Mouse (Mus musculus) heart, postnatal 0 days (tissue): Measurements from ENCODE around the gene Gm10024.
"Not testable (repeated sequence)": the region's sequence is repeated elsewhere in the genome, so short reads cannot be mapped to it uniquely, and the experiment has no call there.

ENCODE experiments used
- CTCF ChIP-seq: IDR thresholded peaks from 2 replicates; pipeline ENCODE4 v1.5.1; 2016; ENCODE audit warnings: antibody characterized with exemption, control low read depth, low read depth
- EP300 ChIP-seq: IDR thresholded peaks from 2 replicates; pipeline ENCODE4 v1.6.1; 2016; ENCODE audit warnings: antibody characterized with exemption, low read depth

- TF ChIP-seq CTCF, EP300: not testable (repeated sequence)
These were observed at the start of gene Gm10024 for GRCm38 (mm10) chr10:77711157-77711556.
